Mouse (Mus musculus) spleen, postnatal 14 days (tissue): ENCODE data around the gene Lats1.

Experiments
- DNase-seq, 2 experiments: peaks; one replicate each; pipeline ENCODE4 v3.0.0; 2021 to 2022; ENCODE audit warnings: low spot score in 2 of 2

The Lats1 gene

DNA sequence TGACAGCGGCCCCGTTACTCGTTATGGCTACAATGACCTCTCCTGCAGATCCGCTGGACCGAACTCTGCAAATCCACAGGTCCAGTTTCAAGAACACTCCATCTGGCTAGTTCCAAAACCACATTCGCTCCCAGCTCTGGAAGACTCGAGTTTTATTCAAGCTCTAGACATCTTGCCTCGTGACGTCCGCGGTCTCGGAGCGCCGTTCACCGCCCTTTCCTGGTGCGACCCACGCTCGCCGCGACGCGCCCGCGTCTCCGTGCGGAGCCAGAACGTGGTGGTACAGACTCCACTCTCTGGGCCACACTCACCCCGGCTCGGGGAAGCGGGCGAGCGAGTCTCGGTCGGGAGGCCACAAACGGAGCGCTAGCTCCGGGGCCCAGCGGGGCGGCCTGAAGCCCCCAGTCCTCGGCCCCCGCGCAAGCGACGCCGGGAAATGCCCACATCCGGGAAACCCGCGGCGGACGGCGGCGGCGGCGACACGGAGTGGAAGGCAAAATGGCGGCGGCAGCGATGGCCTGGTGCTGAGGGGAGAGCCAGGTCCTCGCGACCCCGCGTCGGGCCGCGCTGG is at the start of gene Lats1, which contains the start of gene Pcmt1:
Lats1 (plus strand) TSS at position 484 of the 571 bp plus-strand sequence.
Pcmt1 (minus strand) TSS at position 406 of the 571 bp plus-strand sequence.
- DNase-seq = peak; percentile 75 to 80

DNA sequence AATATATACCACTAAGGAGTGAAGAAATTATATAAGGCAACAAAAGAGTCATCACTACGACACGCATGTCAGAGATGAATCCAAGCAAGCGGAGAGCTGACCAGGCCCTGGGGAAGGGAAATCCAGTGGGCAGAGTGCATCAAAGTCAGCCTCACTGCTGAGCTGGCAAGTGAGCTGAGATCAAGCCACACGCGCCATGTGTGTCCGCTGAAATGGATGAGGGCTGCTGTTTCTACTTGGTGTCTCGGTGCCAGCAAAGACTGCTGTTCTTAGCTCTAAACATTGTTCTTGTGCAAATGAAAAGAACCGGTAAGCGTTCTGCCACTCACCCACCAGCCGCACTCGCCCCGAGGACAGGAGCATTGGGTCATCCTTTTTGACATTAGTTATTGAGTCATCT is 40.6 kb upstream of the Lats1 start:
- DNase-seq = no peak

DNA sequence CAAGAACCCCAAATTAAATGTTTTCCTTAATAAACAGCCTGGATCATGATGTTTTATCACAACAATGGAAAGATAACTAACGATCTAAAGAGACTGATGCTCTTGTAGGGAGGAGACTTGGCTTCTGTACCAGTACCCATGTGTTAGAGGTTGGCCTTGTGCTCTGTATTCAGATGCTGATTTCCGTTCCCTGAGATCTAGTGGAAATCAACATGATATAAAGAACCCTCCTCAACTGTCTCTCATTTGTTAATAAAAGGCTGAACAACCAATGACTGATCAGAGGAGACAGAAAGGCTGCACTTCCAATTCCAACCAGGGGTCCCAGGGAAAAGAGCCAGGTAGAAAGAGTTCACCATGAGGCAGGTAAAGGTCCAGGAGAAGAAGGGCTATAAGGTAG is 35.1 kb upstream of the Lats1 start:
- no peak for DNase-seq

DNA sequence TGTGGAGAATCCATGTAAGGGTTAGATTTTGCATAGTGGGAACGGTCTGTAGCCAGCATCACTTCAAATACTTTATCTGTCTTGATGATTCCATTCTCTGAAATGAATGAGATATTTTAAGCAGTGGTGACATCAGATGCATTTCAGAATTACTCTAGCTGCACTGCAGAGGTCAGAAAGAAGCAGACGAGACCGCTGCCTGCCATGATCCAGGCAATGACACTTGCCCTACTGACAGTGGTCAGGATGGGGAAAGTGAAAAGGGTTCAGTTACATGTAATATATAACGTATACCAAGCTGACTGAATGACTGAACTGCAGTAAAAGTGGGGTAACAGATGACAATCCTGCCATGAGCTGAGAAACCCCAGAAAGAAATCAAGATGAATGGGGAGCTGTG is 32.0 kb upstream of the Lats1 start:
- DNase-seq = no peak

DNA sequence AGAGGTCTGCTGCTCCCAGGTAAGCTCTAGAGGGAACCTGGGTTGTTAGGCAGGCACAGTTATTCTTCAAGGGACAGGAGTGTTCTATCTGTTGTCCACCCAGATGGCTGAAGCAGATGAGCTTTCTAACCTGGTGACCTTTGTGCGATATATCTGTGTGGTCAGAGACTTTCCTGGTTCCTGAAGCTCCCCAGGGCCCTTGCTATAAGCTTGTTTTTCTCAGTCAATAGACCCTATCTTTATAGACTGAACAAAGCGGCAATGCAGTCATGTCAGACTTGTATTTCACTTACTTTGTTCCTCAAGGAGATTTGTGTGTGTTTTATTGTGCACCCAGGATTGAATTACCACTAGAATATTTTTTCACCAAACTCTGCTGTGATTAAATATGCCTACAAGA is 30.0 kb upstream of the Lats1 start:
- no peak for DNase-seq

DNA sequence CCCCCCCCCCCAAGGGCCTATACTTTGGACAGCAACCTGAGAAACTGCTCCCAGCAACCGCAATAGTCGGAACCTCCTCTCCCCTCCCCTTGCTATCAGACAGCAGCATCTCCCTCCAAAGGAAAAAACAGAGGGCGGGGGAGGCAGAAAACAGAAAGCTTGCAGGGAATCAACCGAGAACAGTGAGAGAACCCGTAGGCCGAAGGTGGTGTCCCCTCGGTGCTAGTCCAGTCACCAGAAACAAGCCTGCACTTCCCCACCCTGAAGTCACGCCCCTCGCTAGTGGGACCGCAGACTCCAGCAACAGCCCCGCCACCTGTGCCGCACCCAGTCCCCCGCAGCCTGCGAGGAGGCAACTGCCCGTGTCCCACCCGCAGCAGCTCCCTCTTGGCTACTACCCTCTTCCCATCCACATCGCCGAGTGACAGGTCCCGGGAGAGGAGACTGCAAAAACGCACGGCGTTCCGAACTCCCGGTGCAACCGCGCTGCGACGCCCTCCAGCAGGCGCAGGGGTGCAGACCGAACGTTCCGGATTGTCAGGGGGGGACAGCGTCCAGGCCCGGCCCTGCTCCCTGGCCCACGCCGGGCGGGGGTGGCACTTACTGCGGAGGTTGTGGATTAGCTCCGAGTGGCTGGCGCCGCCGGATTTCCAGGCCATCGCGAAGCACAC is 18.4 kb upstream of the Lats1 start:
- DNase-seq = peak; percentile 49 to 73

DNA sequence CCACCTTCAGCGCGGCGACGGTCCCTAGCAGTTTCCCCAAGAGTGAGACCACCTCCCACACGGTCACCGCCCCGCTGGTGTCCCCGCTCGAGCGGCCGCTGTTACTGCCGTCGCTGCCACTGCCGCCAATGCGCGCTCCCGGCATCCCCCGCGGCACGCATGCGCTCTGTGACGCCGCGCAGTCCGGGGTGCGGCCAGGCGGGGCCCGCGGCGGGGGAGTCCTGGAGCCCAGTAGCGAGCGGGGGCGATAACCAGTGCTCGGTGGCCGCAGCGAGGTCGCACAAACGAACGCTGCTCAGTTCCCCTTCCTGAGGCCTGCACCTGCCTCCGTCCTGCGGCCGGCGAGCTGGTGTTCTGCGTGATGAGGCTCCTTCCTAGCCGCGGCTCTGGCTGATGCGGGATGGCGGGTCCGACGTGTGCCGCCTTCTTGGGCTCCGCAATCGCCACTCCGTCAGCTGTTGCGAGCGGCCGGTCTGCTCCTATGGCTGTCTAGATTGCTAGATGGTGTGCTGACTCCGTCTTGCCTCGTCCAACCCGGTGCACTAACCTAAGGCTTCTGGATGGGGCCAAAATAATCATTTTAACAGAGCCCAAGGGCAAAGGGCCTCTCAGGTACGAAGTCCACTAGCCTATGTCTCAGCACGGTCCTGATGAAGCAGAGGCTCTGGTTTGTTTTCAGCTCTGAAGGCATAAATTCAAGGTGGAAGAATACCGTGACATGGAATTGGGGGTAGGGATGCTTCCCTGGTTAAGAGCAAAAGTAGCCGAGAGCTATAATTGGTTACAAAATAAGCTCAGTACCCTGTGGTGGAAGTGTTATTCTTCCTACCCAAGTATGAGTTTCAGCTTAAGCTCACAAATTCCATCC is 17.6 kb upstream of the Lats1 start:
- DNase-seq = peak; percentile 89 to 93

DNA sequence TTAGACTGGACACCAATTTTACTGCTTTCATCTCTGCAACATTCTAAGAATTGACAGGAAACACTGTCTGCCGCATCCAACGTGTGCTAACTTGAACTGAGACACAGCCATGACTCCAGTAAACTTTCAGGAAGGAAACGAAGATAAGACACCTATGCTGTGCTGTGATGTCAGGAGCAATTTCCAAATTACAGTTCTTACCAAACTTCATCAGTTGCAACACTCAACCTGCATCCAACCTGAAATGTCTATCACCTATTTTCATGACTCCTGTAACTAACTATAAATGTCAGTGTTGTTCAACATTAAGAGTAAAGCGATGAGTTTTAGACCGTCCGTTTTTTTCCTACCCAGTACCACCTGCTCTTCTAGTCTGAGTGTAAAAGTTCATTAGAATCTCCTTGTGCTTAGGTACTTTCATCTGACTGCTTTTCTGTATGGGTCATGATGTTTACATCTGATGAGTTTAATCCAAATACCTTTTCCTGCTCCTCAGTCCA is 16.9 kb upstream of the Lats1 start:
- DNase-seq = no peak

DNA sequence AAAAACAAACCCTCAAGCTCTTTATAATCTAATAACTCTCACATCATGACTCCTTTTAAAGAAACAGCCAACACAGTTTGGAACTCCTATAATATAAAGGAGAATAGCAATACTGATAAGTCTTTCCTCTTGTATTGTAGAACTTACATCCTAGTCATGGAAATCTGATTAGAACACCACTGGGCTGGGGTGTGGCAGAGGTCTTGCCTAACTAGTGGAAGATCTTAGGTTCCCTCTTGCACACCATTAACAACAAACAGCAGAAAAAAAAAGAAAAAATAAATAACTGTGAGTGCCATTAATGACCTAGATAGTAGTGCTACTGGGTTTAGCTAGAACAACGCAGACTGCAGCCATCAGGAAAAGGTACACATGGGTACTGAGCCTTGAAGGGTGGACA is 16.1 kb upstream of the Lats1 start:
- no peak for DNase-seq

DNA sequence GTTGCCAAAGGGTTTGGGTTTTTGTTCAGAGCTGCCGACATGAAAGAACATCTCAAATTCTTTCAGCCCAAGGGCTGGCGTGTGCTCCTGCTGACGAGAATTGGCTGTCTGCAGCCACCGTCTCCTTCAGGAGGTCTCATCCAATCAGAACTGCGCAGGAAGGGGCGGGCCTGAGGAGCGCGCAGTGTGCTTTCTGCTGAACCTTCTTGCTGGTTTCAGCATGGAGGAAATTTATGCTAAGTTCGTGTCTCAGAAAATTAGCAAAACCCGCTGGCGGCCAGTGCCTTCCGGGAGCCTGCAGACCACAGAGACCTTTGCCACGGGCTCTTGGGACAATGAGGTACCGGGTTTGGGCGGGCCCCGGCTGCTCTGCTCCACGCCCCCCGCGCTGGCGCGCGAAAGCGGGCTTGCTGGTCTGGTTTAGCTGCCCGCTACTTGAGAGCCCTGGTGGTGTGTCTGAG is 13.6 kb upstream of the Lats1 start, which contains the start of gene Nup43:
Nup43 (plus strand) TSS at position 162 of the 461 bp plus-strand sequence.
- DNase-seq = peak; percentile 81 to 89

DNA sequence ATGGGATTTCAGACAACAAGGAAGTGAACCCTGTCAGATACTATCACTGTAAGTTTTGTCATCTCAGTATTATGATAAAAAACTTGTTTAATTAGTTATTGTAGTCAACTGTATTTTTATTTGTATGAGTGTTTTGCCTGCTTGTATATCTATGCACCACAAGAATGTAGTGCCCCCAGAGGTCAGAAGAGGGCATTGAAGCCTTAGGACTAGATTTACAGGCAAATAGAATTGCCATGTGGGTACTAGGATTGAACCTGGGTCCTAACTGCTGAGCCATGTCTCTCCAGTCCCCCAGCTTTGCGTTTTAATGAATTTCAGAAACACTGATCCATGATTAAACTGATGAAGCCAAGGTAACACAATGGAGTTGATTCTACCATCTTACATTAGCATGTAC is 7.3 kb upstream of the Lats1 start:
- DNase-seq = peak in 1 of 2 experiments; percentile 22

DNA sequence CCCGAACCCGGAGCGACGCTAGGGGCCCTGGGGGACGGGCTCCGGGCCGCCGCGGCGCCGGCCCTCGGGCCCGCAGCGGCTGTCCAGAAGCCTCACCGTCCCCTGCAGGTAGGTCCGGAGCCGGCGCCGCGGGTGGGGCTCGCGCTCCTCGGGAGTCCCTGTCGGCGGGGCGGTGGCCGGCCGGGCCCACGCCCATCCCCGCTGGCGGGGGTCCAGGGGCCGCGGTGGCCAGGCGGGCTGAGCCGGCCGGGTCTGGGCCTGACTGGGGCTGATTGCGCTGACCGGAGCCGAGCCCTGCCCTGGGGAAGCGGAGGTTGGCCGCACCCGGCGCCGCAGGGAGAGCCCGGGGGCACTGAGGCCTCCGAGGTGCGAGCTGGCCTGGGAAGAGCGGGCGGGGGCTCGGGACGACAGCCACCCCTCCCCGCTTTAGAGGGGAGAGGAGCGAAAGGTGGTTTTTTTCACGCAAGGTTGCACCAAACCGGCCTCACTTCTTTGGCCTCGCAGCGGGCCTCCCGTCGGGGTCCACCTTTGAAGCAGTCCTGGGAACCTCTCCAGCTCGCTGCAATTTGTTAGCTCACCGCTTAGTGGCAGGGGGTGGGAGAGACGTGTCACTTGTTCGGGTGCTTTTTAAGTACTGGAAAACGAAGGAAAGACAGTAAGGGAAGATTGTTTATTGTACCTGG is 470 bp downstream of the Lats1 start:
- peak; percentile 41 to 48 for DNase-seq

DNA sequence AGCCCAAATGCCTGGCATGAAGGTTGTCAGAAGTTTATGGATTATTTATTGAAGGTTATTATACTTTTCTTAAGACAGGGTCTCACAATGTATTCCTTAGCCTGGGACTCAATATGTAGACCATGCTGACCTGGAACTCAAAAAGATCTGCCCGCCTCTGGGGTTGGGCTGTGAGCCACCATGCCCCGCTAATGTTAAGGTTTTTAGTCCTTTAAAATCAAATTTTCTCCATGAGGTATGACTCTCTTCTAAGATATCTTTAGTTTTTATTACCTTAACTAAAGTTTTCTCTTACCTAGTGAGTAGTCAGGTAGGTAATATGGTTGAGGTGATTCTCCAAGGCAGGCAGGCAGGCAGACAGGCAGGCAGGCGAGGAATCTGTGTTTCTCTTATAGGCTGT is 1.2 kb downstream of the Lats1 start:
- DNase-seq = no peak

DNA sequence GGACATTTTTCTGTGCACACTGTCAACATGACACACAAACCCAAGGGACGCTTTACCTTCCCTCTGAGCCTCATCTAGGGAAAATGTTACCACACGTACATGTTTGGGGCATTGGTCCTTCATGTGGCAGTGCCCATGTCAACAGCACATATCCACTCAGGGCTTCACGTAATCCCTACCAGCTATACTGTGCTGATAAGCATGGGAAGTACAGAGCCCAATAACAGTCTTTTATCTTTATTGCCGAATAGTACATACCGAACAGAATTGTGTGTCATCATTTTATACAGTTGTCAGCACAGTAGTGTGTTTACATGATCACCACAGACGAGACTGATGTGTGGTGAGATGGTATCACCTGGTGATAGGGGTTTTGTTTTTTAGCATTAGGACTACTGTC is 5.9 kb downstream of the Lats1 start:
- DNase-seq = no peak

DNA sequence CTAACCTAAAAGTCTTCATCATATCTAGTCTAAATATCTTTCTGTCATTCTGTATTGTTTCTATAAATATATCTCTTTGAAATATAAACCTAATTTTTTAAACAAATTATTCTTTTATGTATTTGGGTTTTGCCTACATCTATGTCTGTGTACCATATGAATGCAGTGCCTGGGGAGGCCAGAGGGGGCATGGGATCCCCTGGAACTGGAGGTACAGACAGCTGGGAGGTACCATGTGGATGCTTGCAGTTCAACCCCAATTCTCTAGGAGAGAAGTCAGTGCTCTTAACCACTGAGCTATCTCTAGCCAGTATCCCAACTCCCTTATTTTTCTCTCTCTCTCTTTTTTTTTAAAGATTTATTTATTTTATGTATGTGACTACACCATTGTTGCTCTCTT is 14.3 kb downstream of the Lats1 start:
- DNase-seq = no peak

DNA sequence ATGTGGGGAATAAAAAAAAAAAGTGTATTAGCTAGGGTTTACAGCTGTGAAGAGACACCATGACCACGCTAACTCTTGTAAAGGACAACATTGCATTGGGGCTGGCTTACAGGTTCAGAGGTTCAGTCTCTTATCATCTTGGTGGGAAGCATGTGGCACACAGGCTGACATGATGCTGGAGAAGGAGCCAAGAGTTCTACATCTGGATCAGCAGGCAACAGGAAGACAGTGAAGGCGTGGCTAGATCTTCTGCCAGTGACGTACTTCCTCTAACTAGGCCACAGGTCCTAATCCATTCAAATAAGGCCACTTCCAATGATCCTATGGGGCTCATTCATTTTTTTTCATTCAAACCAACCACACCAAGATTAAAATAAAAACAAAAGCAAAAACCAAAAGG is 19.1 kb downstream of the Lats1 start:
- DNase-seq = no peak

DNA sequence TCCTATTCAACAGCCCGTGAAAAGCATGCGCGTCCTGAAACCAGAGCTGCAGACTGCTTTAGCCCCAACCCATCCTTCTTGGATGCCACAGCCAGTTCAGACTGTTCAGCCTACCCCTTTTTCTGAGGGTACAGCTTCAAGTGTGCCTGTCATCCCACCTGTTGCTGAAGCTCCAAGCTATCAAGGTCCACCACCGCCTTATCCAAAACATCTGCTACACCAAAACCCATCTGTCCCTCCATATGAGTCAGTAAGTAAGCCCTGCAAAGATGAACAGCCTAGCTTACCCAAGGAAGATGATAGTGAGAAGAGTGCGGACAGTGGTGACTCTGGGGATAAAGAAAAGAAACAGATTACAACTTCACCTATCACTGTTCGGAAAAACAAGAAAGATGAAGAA is 21.6 kb downstream of the Lats1 start:
- no peak for DNase-seq

DNA sequence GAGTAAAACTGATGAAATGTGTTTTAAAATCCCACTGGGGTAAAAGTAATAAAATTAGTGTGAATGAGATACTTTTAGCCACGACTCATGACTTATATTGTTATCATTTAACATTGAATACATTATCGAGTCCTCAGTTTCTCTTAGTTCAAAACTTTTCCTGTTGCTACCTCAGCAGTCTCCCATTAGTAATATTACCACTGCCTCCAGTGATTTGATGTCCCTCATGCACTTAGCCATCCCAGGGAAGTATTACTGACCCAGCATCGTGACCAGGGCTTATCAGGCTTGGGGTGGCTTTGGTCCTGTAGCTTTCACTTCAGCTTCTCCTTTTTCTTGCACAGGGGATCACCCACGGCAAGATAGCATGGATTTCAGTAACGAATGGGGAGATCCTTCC is 29.1 kb downstream of the Lats1 start:
- DNase-seq = no peak

DNA sequence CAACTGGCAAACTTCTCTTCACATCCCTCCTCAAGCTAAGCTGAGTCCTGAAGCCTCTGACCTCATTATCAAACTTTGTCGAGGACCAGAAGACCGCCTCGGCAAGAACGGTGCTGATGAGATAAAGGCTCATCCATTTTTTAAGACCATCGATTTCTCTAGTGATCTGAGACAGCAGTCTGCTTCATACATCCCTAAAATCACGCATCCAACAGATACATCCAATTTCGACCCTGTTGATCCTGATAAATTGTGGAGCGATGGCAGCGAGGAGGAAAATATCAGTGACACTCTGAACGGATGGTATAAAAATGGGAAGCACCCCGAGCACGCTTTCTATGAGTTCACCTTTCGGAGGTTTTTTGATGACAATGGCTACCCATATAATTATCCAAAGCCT is 31.5 kb downstream of the Lats1 start:
- DNase-seq = no peak

DNA sequence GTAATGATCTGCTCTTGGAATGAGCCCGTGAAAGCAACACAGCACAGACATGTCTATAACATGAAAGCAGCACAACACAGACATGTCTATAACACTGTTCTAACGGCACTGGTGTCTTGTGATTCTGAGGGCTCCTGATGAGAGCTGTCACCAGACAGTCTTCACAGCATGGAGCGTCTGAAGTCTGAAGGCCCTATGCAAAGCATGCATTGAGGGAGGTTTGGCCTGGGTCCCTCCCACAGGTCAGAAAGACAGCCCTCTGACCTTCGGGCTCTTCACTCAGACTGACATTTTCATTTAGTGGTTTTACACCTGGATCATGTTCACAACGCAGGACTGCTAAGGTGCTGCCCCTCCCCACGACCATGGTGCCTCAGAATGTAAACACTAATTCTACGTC is 34.0 kb downstream of the Lats1 start:
- DNase-seq = no peak

DNA sequence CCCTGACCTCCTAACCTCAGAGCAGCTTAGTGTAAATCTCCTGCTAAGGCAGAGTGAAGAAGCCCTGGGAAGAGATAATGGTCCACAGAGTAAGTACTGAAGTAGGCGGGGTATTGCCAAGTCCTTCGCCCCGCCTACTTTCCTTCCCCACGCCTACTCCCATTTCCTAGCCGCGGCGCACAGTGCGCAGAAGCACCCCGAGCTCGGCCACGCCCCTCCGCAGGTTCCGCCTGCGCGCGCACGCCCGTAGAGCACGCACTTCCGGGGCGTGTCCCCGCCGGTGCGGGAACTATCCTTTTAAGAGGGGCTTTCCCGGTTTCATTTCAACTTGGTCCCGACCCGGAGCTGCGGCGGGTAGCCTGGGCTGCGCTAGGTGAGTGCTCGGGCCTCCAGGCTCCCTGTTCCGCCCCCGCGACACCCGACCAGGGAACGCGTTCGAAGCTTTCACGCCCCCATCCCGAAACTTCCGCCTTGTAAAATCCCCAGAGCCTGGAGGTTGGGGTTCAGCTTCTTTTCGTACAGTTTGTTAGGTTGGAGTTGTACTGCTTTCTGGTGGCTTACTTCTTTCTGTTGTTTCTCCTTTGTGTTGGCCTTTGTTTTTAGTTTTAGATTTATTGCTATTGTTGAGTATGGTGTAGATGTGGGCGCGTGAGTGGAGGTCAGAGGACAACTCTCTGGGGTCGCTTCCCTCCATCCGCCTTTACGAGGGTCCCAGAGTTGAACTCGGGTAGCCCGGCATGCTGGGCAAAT is 44.9 kb downstream of the Lats1 start, which contains the start of gene Katna1:
Katna1 (plus strand) TSS at position 250 of the 750 bp plus-strand sequence.
- peak; percentile 90 to 92 for DNase-seq
